9 mouse cellular contexts compared by ENCODE assay signal in genomic region chr3:15574887-15575286, GRCm38 (mm10). TPM values are rescaled to one million over a fixed set of nuclear protein-coding genes. Genes with fewer than 3 reads are reported as not detected.
"Had no signal": no experiment of that assay in that cellular context is flagged by ENCODE, and none has a peak within 500 bp of the region (broad histone marks: within the 10 kb centered on the region; RNA-seq: fewer than 3 reads in every experiment).

Gene Sirpb1b, minus strand, starts transcription at chr3:15575065.

RNA-seq across cellular contexts. Expression of gene Sirpb1b, which starts in this region (rescaled TPM):
- total RNA-seq: midbrain, postnatal 0 days had no signal
- polyA plus RNA-seq: liver, embryonic 12.5 days; midbrain, embryonic 11.5 days; midbrain, embryonic 13.5 days; midbrain, embryonic 15.5 days; midbrain, postnatal 0 days; myocyte; neural tube, embryonic 11.5 days; neural tube, embryonic 13.5 days; neural tube, embryonic 15.5 days had no signal
